Mouse (Mus musculus): Measurements from ENCODE around the gene Lrrc75a. TPM values are rescaled to one million over a fixed set of nuclear protein-coding genes. Genes with fewer than 3 reads are reported as not detected.
"Not testable (repeated sequence)": the region's sequence is repeated elsewhere in the genome, so short reads cannot be mapped to it uniquely, and the experiment has no call there.

Gene Lrrc75a
- polyA plus RNA-seq, 1 experiment from 2014 or later, result 14.3 TPM

- Histone ChIP-seq H3K4me1 (replicated peaks; ENCODE audit: control insufficient read depth, insufficient read depth, low read length) (no peaks in the 10 kb centered on the region), H3K9me3 (ENCODE audit: control insufficient read depth, low read length) (no peaks in the 10 kb centered on the region), H3K4me2 (ENCODE audit: low read depth, low read length, severe bottlenecking) (no peak overlapping the region), H3K9ac (ENCODE audit: low read length) (no peak overlapping the region), H3K27me3 (ENCODE audit: control insufficient read depth, insufficient read depth, low read length) (no peaks in the 10 kb centered on the region), H3K27ac (ENCODE audit: low read depth, low read length) (no peak overlapping the region), H3K4me3 (ENCODE audit: low read depth, low read length) (no peak overlapping the region), H3K36me3 (ENCODE audit: control insufficient read depth, insufficient read depth, low read length) (peaks cover 5% of the 10 kb centered on the region; the same call in 1 of the 2 replicates)
- ATAC-seq (replicated peaks; ENCODE audit: low FRiP score) (no peak), DNase-seq (ENCODE audit: low spot score) (no peak)
- 93% methylated on average over 6 of the region's 6 CpGs for WGBS
Measured at GRCm38 (mm10) chr11:62670006-62670405, 21.7 kb upstream of the Lrrc75a start.

GRCm38 (mm10) chr11:62669471-62669870 lies 21.1 kb upstream of the Lrrc75a start:
- H3K4me2 ChIP-seq (ENCODE audit: low read depth, low read length, severe bottlenecking), result no peak overlapping the region
- H3K4me3 ChIP-seq (ENCODE audit: low read depth, low read length), result no peak overlapping the region
- ATAC-seq (replicated peaks; ENCODE audit: low FRiP score) (no peak), DNase-seq (ENCODE audit: low spot score) (no peak)
- H3K4me1 ChIP-seq (replicated peaks; ENCODE audit: control insufficient read depth, insufficient read depth, low read length), result no peaks in the 10 kb centered on the region
- 64% methylated on average over 12 of the region's 12 CpGs for WGBS
- H3K36me3 ChIP-seq (ENCODE audit: control insufficient read depth, insufficient read depth, low read length), result peaks cover 5% of the 10 kb centered on the region; the same call in 1 of the 2 replicates
- H3K27ac ChIP-seq (ENCODE audit: low read depth, low read length), result no peak overlapping the region
- H3K9ac ChIP-seq (ENCODE audit: low read length), result no peak overlapping the region
- H3K9me3 ChIP-seq (ENCODE audit: control insufficient read depth, low read length), result no peaks in the 10 kb centered on the region
- H3K27me3 ChIP-seq (ENCODE audit: control insufficient read depth, insufficient read depth, low read length), result no peaks in the 10 kb centered on the region

GRCm38 (mm10) chr11:62668986-62669385 lies 20.7 kb upstream of the Lrrc75a start:
- no peak for DNase-seq (ENCODE audit: low spot score)
- Histone ChIP-seq H3K9ac (ENCODE audit: low read length) (no peak overlapping the region), H3K4me1 (replicated peaks; ENCODE audit: control insufficient read depth, insufficient read depth, low read length) (no peaks in the 10 kb centered on the region), H3K36me3 (ENCODE audit: control insufficient read depth, insufficient read depth, low read length) (peaks cover 5% of the 10 kb centered on the region; the same call in 1 of the 2 replicates), H3K4me3 (ENCODE audit: low read depth, low read length) (no peak overlapping the region), H3K4me2 (ENCODE audit: low read depth, low read length, severe bottlenecking) (no peak overlapping the region), H3K27me3 (ENCODE audit: control insufficient read depth, insufficient read depth, low read length) (no peaks in the 10 kb centered on the region), H3K27ac (ENCODE audit: low read depth, low read length) (no peak overlapping the region), H3K9me3 (ENCODE audit: control insufficient read depth, low read length) (no peaks in the 10 kb centered on the region)
- ATAC-seq (replicated peaks; ENCODE audit: low FRiP score), result no peak
- WGBS, result 95% methylated on average over 5 of the region's 5 CpGs

GRCm38 (mm10) chr11:62664250-62664649 lies 15.9 kb upstream of the Lrrc75a start:
- Histone ChIP-seq H3K9ac (ENCODE audit: low read length) (no peak overlapping the region), H3K27ac (ENCODE audit: low read depth, low read length) (no peak overlapping the region), H3K4me1 (replicated peaks; ENCODE audit: control insufficient read depth, insufficient read depth, low read length) (no peaks in the 10 kb centered on the region), H3K4me2 (ENCODE audit: low read depth, low read length, severe bottlenecking) (no peak overlapping the region), H3K4me3 (ENCODE audit: low read depth, low read length) (no peak overlapping the region), H3K27me3 (ENCODE audit: control insufficient read depth, insufficient read depth, low read length) (no peaks in the 10 kb centered on the region), H3K9me3 (ENCODE audit: control insufficient read depth, low read length) (no peaks in the 10 kb centered on the region), H3K36me3 (ENCODE audit: control insufficient read depth, insufficient read depth, low read length) (peaks cover 5% of the 10 kb centered on the region; the same call in 1 of the 2 replicates)
- DNase-seq (ENCODE audit: low spot score) (no peak), ATAC-seq (replicated peaks; ENCODE audit: low FRiP score) (no peak)
- 90% methylated on average over 6 of the region's 6 CpGs for whole genome bisulfite sequencing

- 66% methylated on average over 4 of the region's 4 CpGs for WGBS
- no peak overlapping the region for H3K27ac ChIP-seq (ENCODE audit: low read depth, low read length)
- no peaks in the 10 kb centered on the region for H3K4me1 ChIP-seq (replicated peaks; ENCODE audit: control insufficient read depth, insufficient read depth, low read length)
- H3K4me3 ChIP-seq (ENCODE audit: low read depth, low read length), result no peak overlapping the region
- no peak overlapping the region for H3K9ac ChIP-seq (ENCODE audit: low read length)
- ATAC-seq (replicated peaks; ENCODE audit: low FRiP score) (no peak), DNase-seq (ENCODE audit: low spot score) (no peak)
- no peaks in the 10 kb centered on the region for H3K27me3 ChIP-seq (ENCODE audit: control insufficient read depth, insufficient read depth, low read length)
- H3K4me2 ChIP-seq (ENCODE audit: low read depth, low read length, severe bottlenecking), result no peak overlapping the region
- peaks cover 5% of the 10 kb centered on the region; the same call in 1 of the 2 replicates for H3K36me3 ChIP-seq (ENCODE audit: control insufficient read depth, insufficient read depth, low read length)
- H3K9me3 ChIP-seq (ENCODE audit: control insufficient read depth, low read length), result no peaks in the 10 kb centered on the region
Measured at GRCm38 (mm10) chr11:62660885-62661284, 12.6 kb upstream of the Lrrc75a start.

GRCm38 (mm10) chr11:62652080-62652479 lies 3.8 kb upstream of the Lrrc75a start:
- DNase-seq (ENCODE audit: low spot score), result no peak
- Histone ChIP-seq H3K27ac (ENCODE audit: low read depth, low read length) (no peak overlapping the region), H3K9ac (ENCODE audit: low read length) (no peak overlapping the region), H3K36me3 (ENCODE audit: control insufficient read depth, insufficient read depth, low read length) (no peaks in the 10 kb centered on the region; the same call in 1 of the 2 replicates), H3K4me1 (replicated peaks; ENCODE audit: control insufficient read depth, insufficient read depth, low read length) (peaks cover 3% of the 10 kb centered on the region; the same call in 1 of the 2 replicates), H3K9me3 (ENCODE audit: control insufficient read depth, low read length) (no peaks in the 10 kb centered on the region), H3K27me3 (ENCODE audit: control insufficient read depth, insufficient read depth, low read length) (no peaks in the 10 kb centered on the region), H3K4me3 (ENCODE audit: low read depth, low read length) (no peak overlapping the region), H3K4me2 (ENCODE audit: low read depth, low read length, severe bottlenecking) (no peak overlapping the region)
- ATAC-seq (replicated peaks; ENCODE audit: low FRiP score), result no peak
- 98% methylated on average over 3 of the region's 3 CpGs for WGBS

- H3K27ac ChIP-seq (ENCODE audit: low read depth, low read length), result no peak overlapping the region
- WGBS, result 97% methylated on average over 3 of the region's 3 CpGs
- DNase-seq (ENCODE audit: low spot score) (no peak), ATAC-seq (replicated peaks; ENCODE audit: low FRiP score) (no peak)
- no peak overlapping the region for H3K4me2 ChIP-seq (ENCODE audit: low read depth, low read length, severe bottlenecking)
- peaks cover 6% of the 10 kb centered on the region; the same call in 1 of the 2 replicates for H3K4me1 ChIP-seq (replicated peaks; ENCODE audit: control insufficient read depth, insufficient read depth, low read length)
- H3K9me3 ChIP-seq (ENCODE audit: control insufficient read depth, low read length), result no peaks in the 10 kb centered on the region
- H3K36me3 ChIP-seq (ENCODE audit: control insufficient read depth, insufficient read depth, low read length), result no peaks in the 10 kb centered on the region; the same call in 1 of the 2 replicates
- no peak overlapping the region for H3K9ac ChIP-seq (ENCODE audit: low read length)
- H3K4me3 ChIP-seq (ENCODE audit: low read depth, low read length), result no peak overlapping the region
- H3K27me3 ChIP-seq (ENCODE audit: control insufficient read depth, insufficient read depth, low read length), result no peaks in the 10 kb centered on the region
Measured at GRCm38 (mm10) chr11:62651563-62651962, 3.2 kb upstream of the Lrrc75a start.

- Histone ChIP-seq H3K4me1 (replicated peaks; ENCODE audit: control insufficient read depth, insufficient read depth, low read length) (peaks cover 14% of the 10 kb centered on the region; the same call in 1 of the 2 replicates), H3K4me2 (ENCODE audit: low read depth, low read length, severe bottlenecking) (peak overlapping the region; percentile 98; the same call in 1 of the 2 replicates)
- 91% methylated on average over 4 of the region's 4 CpGs for WGBS
Measured at GRCm38 (mm10) chr11:62649803-62650202, 1.5 kb upstream of the Lrrc75a start.

More at GRCm38 (mm10) chr11:62649803-62650202, 1.5 kb upstream of the Lrrc75a start:
- ATAC-seq (replicated peaks; ENCODE audit: low FRiP score); H3K9me3 ChIP-seq (ENCODE audit: control insufficient read depth, low read length); H3K27ac ChIP-seq (ENCODE audit: low read depth, low read length); H3K27me3 ChIP-seq (ENCODE audit: control insufficient read depth, insufficient read depth, low read length); DNase-seq (ENCODE audit: low spot score); H3K4me3 ChIP-seq (ENCODE audit: low read depth, low read length); H3K36me3 ChIP-seq (ENCODE audit: control insufficient read depth, insufficient read depth, low read length); H3K9ac ChIP-seq (ENCODE audit: low read length): not testable (repeated sequence)
